Mouse (Mus musculus) liver, embryonic 11.5 days (tissue): ENCODE data around the gene Cd247. TPM values are rescaled to one million over a fixed set of nuclear protein-coding genes. Genes with fewer than 3 reads are reported as not detected.

ENCODE experiments used
- ATAC-seq: fragments of 200-750 bp; cut with Nextera tagmentation; replicated peaks from 2 replicates; pipeline ENCODE4 v1.8.0; 2017; ENCODE audit warnings: moderate number of reproducible peaks, mild to moderate bottlenecking, moderate TSS enrichment, moderate library complexity; ENCODE audit not compliant: low FRiP score
- DNase-seq: peaks from one replicate; pipeline ENCODE4 v3.0.0-alpha.2; 2017; ENCODE audit warnings: low spot score
- H3K27ac ChIP-seq: fragments of 300-500 bp; sonication (generic); 2 replicates; pipeline ENCODE4 v1.5.1; 2014; ENCODE audit warnings: mild to moderate bottlenecking, low read depth, low read length, control low read depth
- H3K27me3 ChIP-seq: fragments of 300-500 bp; sonication (generic); replicated peaks from 2 replicates; pipeline ENCODE4 v1.6.1; 2014; ENCODE audit warnings: low read length, mixed read lengths; ENCODE audit not compliant: control insufficient read depth, insufficient read depth
- H3K36me3 ChIP-seq: fragments of 300-500 bp; sonication (generic); 2 replicates; pipeline ENCODE4 v1.6.1; 2014; ENCODE audit warnings: mild to moderate bottlenecking, low read length, moderate library complexity, mixed read lengths; ENCODE audit not compliant: control insufficient read depth, insufficient read depth
- H3K4me1 ChIP-seq: fragments of 300-500 bp; sonication (generic); replicated peaks from 2 replicates; pipeline ENCODE4 v1.6.1; 2014; ENCODE audit warnings: low read length, mixed read lengths; ENCODE audit not compliant: control insufficient read depth, insufficient read depth
- H3K4me2 ChIP-seq: fragments of 300-500 bp; sonication (generic); 2 replicates; pipeline ENCODE4 v1.6.1; 2014; ENCODE audit warnings: mild to moderate bottlenecking, control low read depth, moderate library complexity
- H3K4me3 ChIP-seq: fragments of 300-500 bp; sonication (generic); 2 replicates; pipeline ENCODE4 v1.5.1; 2014; ENCODE audit warnings: low read depth, low read length, control low read depth
- H3K9ac ChIP-seq: fragments of 300-500 bp; sonication (generic); 2 replicates; pipeline ENCODE4 v1.6.1; 2014; ENCODE audit warnings: low read depth, low read length, control low read depth
- H3K9me3 ChIP-seq: fragments of 300-500 bp; sonication (generic); 2 replicates; pipeline ENCODE4 v1.6.1; 2016; ENCODE audit warnings: low read length, inconsistent platforms, mixed read lengths; ENCODE audit not compliant: control insufficient read depth
- WGBS: fragments of 180-500 bp; shearing (Covaris S2); extraction: QIAGEN DNeasy Blood & Tissue Kit; methylation state at CpG from one replicate; pipeline ENCODE4 v1.1.7; 2014; 5-methylcytosine and 5-hydroxymethylcytosine counted together
- polyA plus RNA-seq: library from polyadenylated mRNA; unstranded; fragments of >200 nt; fragmentation: Nextera tagmentation; extraction: Ambion mirVana; gene quantifications from 2 replicates; pipeline ENCODE4 v1.2.1, GENCODE M21; 2014

Gene Cd247
- polyA plus RNA-seq, 1 experiment from 2014 or later, result 0.77 TPM

GRCm38 (mm10) chr1:165770181-165770759, 18.2 kb upstream of the Cd247 start:
- peaks cover 60% of the 10 kb centered on the region for H3K4me1 ChIP-seq
- peak overlapping the region; percentile 68 for H3K4me2 ChIP-seq
- WGBS, result 58% methylated on average over 10 of the region's 10 CpGs

GRCm38 (mm10) chr1:165771491-165771897, 17.0 kb upstream of the Cd247 start:
- Histone ChIP-seq H3K27me3 (no peaks in the 10 kb centered on the region), H3K36me3 (peaks cover 12% of the 10 kb centered on the region), H3K4me3 (no peak overlapping the region), H3K4me1 (peaks cover 50% of the 10 kb centered on the region), H3K9me3 (no peaks in the 10 kb centered on the region), H3K9ac (no peak overlapping the region), H3K4me2 (peak overlapping the region; percentile 68), H3K27ac (peak overlapping the region; percentile 78)
- peak; percentile 86 for ATAC-seq
- DNase-seq, result peak; percentile 86
- WGBS, result under 1% methylated on average over 12 of the region's 12 CpGs

More at GRCm38 (mm10) chr1:165770181-165770759, 18.2 kb upstream of the Cd247 start:
- no peak for DNase-seq
- peak overlapping the region; percentile 69 for H3K9ac ChIP-seq
- H3K27me3 ChIP-seq, result no peaks in the 10 kb centered on the region
- no peaks in the 10 kb centered on the region for H3K9me3 ChIP-seq
- H3K27ac ChIP-seq, result peak overlapping the region; percentile 78
- ATAC-seq, result no peak
- H3K36me3 ChIP-seq, result peaks cover 11% of the 10 kb centered on the region
- no peak overlapping the region for H3K4me3 ChIP-seq

DNA sequence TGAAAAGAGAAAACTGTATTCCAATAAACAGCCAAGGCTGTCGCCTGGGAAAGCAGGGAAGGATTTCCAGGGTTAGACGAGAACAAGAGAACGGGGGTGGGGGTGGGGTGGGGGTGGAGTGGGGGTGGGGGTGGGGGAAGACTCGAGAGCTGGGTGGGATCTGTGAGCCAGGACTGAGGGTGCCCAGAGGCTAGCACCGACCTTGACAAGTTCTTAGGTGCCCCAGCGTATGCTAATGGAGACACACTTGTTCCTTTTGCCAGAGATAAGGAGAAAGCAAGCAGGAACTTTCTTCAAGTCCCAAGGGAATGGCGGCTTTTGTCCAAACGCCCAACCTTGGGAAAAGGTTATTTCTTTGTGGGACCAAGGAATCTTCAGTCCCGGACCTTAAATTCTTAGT, 16.5 kb upstream of the Cd247 start:
- H3K4me1 ChIP-seq, result peaks cover 45% of the 10 kb centered on the region
- no peak for ATAC-seq
- no peaks in the 10 kb centered on the region for H3K9me3 ChIP-seq
- WGBS, result 57% methylated on average over 9 of the region's 9 CpGs
- no peak for DNase-seq
- peaks cover 12% of the 10 kb centered on the region for H3K36me3 ChIP-seq
- H3K4me2 ChIP-seq, result peak overlapping the region; percentile 31; the same call in 1 of the 2 replicates
- no peak overlapping the region for H3K9ac ChIP-seq
- no peak overlapping the region for H3K27ac ChIP-seq
- no peak overlapping the region for H3K4me3 ChIP-seq
- no peaks in the 10 kb centered on the region for H3K27me3 ChIP-seq

- Histone ChIP-seq H3K9me3 (no peaks in the 10 kb centered on the region), H3K36me3 (peaks cover 11% of the 10 kb centered on the region), H3K27ac (no peak overlapping the region), H3K27me3 (no peaks in the 10 kb centered on the region), H3K9ac (no peak overlapping the region), H3K4me1 (peaks cover 21% of the 10 kb centered on the region), H3K4me2 (peak overlapping the region; percentile 30), H3K4me3 (no peak overlapping the region)
- WGBS, result 49% methylated on average over 19 of the region's 19 CpGs
- DNase-seq, result peak; percentile 55
- no peak for ATAC-seq
Observed at GRCm38 (mm10) chr1:165775518-165776294, 12.8 kb upstream of the Cd247 start.

DNA sequence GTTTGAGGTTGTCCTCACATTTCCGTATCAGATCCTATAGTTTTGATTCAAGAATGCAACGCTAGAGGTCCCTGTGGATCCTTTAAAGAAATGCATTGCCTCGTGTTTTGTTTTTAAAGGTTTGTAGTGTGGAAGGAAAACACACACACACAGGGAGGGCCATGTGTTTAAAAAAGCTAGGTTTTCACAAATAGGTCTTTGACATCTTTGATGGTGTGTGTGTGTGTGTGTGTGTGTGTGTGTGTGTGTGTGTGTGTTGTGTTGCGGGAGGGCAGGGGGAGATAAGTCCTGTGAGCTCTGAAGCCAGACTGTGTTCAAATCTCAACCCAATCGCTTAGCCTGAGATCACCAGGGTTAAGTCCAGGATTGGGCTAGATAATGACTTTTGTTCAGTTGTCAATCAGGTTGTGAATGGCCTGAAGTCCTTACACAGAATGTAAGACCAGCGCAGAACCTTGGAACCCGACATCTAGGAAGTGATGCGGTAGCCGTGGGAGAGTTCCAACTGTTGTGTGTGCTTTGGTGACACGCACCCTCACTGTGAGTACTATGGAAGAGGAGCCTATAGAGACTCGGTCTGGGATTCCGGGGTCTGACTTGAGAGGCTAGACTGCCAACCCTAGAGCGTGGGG, 8.4 kb upstream of the Cd247 start:
- Histone ChIP-seq H3K27me3 (no peaks in the 10 kb centered on the region), H3K9me3 (no peaks in the 10 kb centered on the region), H3K4me3 (peak overlapping the region; percentile 42), H3K27ac (no peak overlapping the region), H3K9ac (peak overlapping the region; percentile 26; the same call in 1 of the 2 replicates), H3K36me3 (0 out of 2 replicates have a peak, but pooled peaks cover 3% of the 10 kb centered on the region), H3K4me1 (peaks cover 3% of the 10 kb centered on the region; the same call in 1 of the 2 replicates), H3K4me2 (peak overlapping the region; percentile 67)
- peak; percentile 55 for ATAC-seq
- 6% methylated on average over 13 of the region's 13 CpGs for WGBS
- DNase-seq, result peak; percentile 64

GRCm38 (mm10) chr1:165780586-165781111, 7.8 kb upstream of the Cd247 start:
- Histone ChIP-seq H3K4me3 (peak overlapping the region; percentile 42), H3K4me2 (peak overlapping the region; percentile 67), H3K27ac (no peak overlapping the region), H3K36me3 (no peaks in the 10 kb centered on the region), H3K4me1 (peaks cover 3% of the 10 kb centered on the region; the same call in 1 of the 2 replicates), H3K9ac (peak overlapping the region; percentile 26; the same call in 1 of the 2 replicates), H3K27me3 (no peaks in the 10 kb centered on the region), H3K9me3 (no peaks in the 10 kb centered on the region)
- 4% methylated on average over 20 of the region's 20 CpGs for WGBS
- DNase-seq (peak; percentile 56), ATAC-seq (peak; percentile 60)

GRCm38 (mm10) chr1:165781426-165781825, 7.1 kb upstream of the Cd247 start:
- no peak overlapping the region for H3K4me2 ChIP-seq

DNA sequence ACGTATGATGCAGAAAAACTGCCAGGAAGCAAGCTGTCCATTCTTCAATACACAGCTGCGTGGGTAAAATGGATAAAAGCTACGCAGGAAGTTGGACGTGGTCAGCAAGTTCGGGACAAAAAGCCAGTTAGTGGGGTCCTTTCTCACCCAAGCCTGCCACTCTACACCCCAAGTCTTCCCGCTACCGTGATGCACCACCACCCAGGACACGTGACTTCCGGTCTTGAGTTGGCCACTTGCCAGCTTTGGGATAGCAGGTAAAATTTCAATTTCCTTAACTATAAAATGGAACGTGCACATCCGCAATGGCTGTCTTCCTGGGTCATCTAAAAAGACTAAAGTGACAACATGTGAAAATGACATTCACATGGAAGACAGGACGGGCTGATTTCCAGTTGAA, 6.6 kb upstream of the Cd247 start:
- no peak for ATAC-seq
- no peaks in the 10 kb centered on the region for H3K9me3 ChIP-seq
- H3K4me3 ChIP-seq, result no peak overlapping the region
- WGBS, result 84% methylated on average over 12 of the region's 12 CpGs
- no peak for DNase-seq
- H3K27ac ChIP-seq, result no peak overlapping the region
- no peak overlapping the region for H3K4me2 ChIP-seq
- H3K4me1 ChIP-seq, result peaks cover 3% of the 10 kb centered on the region; the same call in 1 of the 2 replicates
- no peak overlapping the region for H3K9ac ChIP-seq
- H3K27me3 ChIP-seq, result no peaks in the 10 kb centered on the region
- no peaks in the 10 kb centered on the region for H3K36me3 ChIP-seq

More at GRCm38 (mm10) chr1:165781426-165781825, 7.1 kb upstream of the Cd247 start:
- H3K36me3 ChIP-seq, result no peaks in the 10 kb centered on the region
- H3K9me3 ChIP-seq, result no peaks in the 10 kb centered on the region
- ATAC-seq, result no peak
- no peak overlapping the region for H3K27ac ChIP-seq
- peaks cover 3% of the 10 kb centered on the region; the same call in 1 of the 2 replicates for H3K4me1 ChIP-seq
- H3K4me3 ChIP-seq, result no peak overlapping the region
- 58% methylated on average over 9 of the region's 9 CpGs for WGBS
- no peak for DNase-seq
- no peak overlapping the region for H3K9ac ChIP-seq
- H3K27me3 ChIP-seq, result no peaks in the 10 kb centered on the region
